Mouse (Mus musculus): ENCODE results near the gene Lce1a2. TPM values are rescaled to one million over a fixed set of nuclear protein-coding genes. Genes with fewer than 3 reads are reported as not detected.

The Lce1a2 gene
- polyA plus RNA-seq, 1 experiment from 2014 or later = not detected

DNA sequence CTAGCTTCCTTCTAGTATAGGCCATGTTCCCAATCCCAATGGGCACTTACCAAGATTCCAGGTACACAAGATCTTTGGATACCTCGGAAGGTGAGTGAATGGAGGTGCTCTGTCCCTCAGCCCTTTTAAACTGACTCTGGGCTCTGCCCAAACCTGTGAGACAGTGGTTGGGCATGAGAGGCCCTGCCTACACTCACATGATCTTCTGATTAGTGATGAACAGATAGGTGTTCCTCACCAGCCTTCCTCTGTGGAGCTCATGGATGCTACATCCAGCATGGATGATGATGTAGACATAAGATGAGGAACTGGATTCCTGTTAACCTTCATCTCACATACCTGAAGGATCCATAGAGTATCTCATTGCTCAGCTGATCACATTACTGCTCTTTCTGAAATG lies 21.9 kb downstream of the Lce1a2 start, which contains the start of gene Lce1a1:
Gene Lce1a1, minus strand, starts transcription at position 101 of the 400 bp plus-strand sequence.
- Histone ChIP-seq H3K4me3 (ENCODE audit: low read depth, low read length) (no peak within 1 kb of the TSS), H3K4me1 (ENCODE audit: control insufficient read depth, insufficient read depth, low read length) (no peaks in the 10 kb centered on the region), H3K27ac (ENCODE audit: low read length) (no peak within 1 kb of the TSS), H3K4me2 (replicated peaks; ENCODE audit: low read depth, low read length) (no peak within 1 kb of the TSS), H3K9ac (replicated peaks; ENCODE audit: low read depth, low read length) (no peak within 1 kb of the TSS), H3K36me3 (ENCODE audit: control insufficient read depth, insufficient read depth, low read length) (no peaks in the 10 kb centered on the region), H3K9me3 (ENCODE audit: control insufficient read depth, low read depth, low read length) (no peaks in the 10 kb centered on the region), H3K27me3 (ENCODE audit: control insufficient read depth, insufficient read depth, low read length) (no peaks in the 10 kb centered on the region)
- no peak for ATAC-seq (ENCODE audit: insufficient number of reproducible peaks, insufficient read depth, low FRiP score, low read depth)
- WGBS = 81% methylated on average over 1 of the region's 1 CpGs

DNA sequence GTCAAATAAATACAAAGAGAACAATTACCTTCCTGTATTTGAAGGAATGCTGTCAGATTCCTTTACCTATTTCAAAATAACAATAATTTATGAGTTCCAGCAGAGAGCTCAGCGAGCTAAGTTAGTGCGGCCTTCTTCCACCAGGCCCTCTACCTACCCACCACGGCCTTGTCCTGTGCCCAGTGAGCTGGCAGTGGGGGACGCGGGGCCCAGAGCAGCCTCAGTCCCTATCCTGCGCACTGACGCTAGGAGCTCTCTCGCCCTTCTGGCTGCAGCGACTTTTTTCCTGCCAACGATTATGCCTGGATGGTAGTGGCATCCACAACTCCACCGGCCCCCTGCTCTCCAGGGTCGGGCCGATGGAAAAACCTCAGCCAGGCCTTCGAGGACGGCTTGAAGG lies 30.3 kb downstream of the Lce1a2 start:
- WGBS = 91% methylated on average over 15 of the region's 15 CpGs
- H3K9me3 ChIP-seq (ENCODE audit: control insufficient read depth, low read depth, low read length) = no peaks in the 10 kb centered on the region
- H3K4me2 ChIP-seq (replicated peaks; ENCODE audit: low read depth, low read length) = no peak overlapping the region
- ATAC-seq (ENCODE audit: insufficient number of reproducible peaks, insufficient read depth, low FRiP score, low read depth) = no peak
- no peak overlapping the region for H3K4me3 ChIP-seq (ENCODE audit: low read depth, low read length)
- no peaks in the 10 kb centered on the region for H3K36me3 ChIP-seq (ENCODE audit: control insufficient read depth, insufficient read depth, low read length)
- H3K27ac ChIP-seq (ENCODE audit: low read length) = no peak overlapping the region
- H3K9ac ChIP-seq (replicated peaks; ENCODE audit: low read depth, low read length) = no peak overlapping the region
- H3K27me3 ChIP-seq (ENCODE audit: control insufficient read depth, insufficient read depth, low read length) = no peaks in the 10 kb centered on the region
- H3K4me1 ChIP-seq (ENCODE audit: control insufficient read depth, insufficient read depth, low read length) = no peaks in the 10 kb centered on the region

DNA sequence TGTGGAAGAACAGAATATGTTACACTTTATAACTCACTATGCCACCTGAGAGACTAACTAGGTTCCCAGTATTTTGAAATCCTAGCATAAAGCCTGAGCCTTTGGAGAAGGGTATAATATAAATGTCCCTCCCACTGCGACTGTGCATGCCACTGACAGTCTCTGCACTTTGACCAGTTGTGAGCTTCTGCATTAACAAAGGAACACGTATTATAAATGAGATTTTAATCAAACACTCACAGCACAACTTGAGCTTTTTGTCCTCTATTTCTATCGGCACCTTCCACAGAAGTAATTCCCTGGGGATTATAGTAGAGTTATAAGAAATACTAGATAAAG lies 31.5 kb downstream of the Lce1a2 start:
- Histone ChIP-seq H3K4me3 (ENCODE audit: low read depth, low read length) (no peak overlapping the region), H3K4me2 (replicated peaks; ENCODE audit: low read depth, low read length) (no peak overlapping the region), H3K36me3 (ENCODE audit: control insufficient read depth, insufficient read depth, low read length) (no peaks in the 10 kb centered on the region), H3K4me1 (ENCODE audit: control insufficient read depth, insufficient read depth, low read length) (no peaks in the 10 kb centered on the region), H3K27me3 (ENCODE audit: control insufficient read depth, insufficient read depth, low read length) (no peaks in the 10 kb centered on the region), H3K9ac (replicated peaks; ENCODE audit: low read depth, low read length) (no peak overlapping the region), H3K27ac (ENCODE audit: low read length) (no peak overlapping the region), H3K9me3 (ENCODE audit: control insufficient read depth, low read depth, low read length) (no peaks in the 10 kb centered on the region)
- WGBS = 68% methylated on average over 3 of the region's 3 CpGs
- ATAC-seq (ENCODE audit: insufficient number of reproducible peaks, insufficient read depth, low FRiP score, low read depth) = no peak

DNA sequence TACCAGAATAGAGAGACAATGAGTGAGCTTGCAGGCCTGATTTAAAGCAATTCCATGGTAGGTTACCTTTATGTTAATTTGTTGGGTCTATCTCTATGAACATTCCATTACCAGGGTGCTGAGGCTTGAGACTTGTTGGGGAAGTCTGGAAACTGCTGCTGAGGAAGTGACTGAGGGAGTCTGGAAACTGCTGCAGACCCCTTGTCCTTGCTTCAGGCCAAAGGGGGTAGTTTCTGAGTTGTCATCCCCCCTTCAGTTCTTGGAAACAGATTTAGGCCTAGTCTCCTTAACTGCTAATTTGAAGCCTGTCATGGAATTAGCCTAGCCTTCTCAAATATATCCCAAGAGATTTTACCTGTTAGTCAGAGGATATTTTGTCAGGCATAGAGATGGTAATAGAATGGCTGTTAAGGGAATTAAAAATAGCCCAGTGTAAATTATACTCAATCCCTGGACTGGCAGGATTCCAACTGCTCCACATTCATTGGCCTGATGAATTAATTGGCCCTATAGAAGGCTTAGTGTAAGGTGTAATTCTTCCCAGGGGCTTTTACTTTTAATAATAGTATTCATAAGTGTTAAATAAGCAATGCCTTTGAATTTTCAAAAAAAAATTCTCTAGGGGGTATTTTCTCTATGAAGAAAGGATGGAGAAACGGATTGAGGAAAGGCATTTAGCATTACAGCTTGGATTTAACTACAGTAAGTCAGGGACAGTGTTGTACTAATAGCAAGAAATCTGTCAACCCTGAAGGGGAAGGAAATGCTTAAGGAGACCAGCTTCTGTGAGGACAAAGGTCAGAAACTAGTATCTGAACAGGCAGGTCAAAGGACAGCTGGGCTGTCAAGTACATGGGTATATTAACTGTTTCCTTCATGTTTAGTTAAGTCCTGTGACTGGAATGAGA lies 32.1 kb downstream of the Lce1a2 start:
- Histone ChIP-seq H3K36me3 (ENCODE audit: control insufficient read depth, insufficient read depth, low read length) (no peaks in the 10 kb centered on the region), H3K9ac (replicated peaks; ENCODE audit: low read depth, low read length) (no peak overlapping the region), H3K4me1 (ENCODE audit: control insufficient read depth, insufficient read depth, low read length) (no peaks in the 10 kb centered on the region), H3K27me3 (ENCODE audit: control insufficient read depth, insufficient read depth, low read length) (no peaks in the 10 kb centered on the region), H3K4me3 (ENCODE audit: low read depth, low read length) (no peak overlapping the region), H3K9me3 (ENCODE audit: control insufficient read depth, low read depth, low read length) (no peaks in the 10 kb centered on the region), H3K4me2 (replicated peaks; ENCODE audit: low read depth, low read length) (no peak overlapping the region), H3K27ac (ENCODE audit: low read length) (no peak overlapping the region)
- ATAC-seq (ENCODE audit: insufficient number of reproducible peaks, insufficient read depth, low FRiP score, low read depth) = no peak
- 47% methylated on average over 1 of the region's 1 CpGs for WGBS

DNA sequence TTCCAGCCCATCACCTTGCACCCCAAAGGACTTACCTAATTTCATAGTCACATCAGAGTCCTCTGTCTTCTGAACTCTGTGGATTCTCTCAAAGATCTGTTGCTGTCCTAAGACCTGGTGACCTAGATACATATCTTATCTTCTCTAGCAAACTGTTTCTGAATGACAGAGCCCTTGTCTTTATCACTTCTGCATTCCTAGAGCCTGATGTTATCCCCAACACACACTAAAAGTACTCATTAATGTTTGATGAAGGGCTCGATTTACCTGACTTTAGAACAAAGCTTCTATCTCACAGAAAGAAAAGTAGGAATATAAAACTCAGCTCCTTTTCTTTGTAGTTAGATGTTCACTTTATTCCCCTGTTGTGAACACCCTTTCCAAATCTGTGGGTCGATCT lies 48.6 kb downstream of the Lce1a2 start, which contains the start of gene Lce6a:
Gene Lce6a, minus strand, starts transcription at position 101 of the 400 bp plus-strand sequence.
- no peaks in the 10 kb centered on the region for H3K9me3 ChIP-seq (ENCODE audit: control insufficient read depth, low read depth, low read length)
- H3K27ac ChIP-seq (ENCODE audit: low read length) = no peak within 1 kb of the TSS
- no peaks in the 10 kb centered on the region for H3K4me1 ChIP-seq (ENCODE audit: control insufficient read depth, insufficient read depth, low read length)
- 55% methylated on average over 2 of the region's 2 CpGs for WGBS
- no peak within 1 kb of the TSS for H3K4me2 ChIP-seq (replicated peaks; ENCODE audit: low read depth, low read length)
- H3K36me3 ChIP-seq (ENCODE audit: control insufficient read depth, insufficient read depth, low read length) = no peaks in the 10 kb centered on the region
- no peak within 1 kb of the TSS for H3K4me3 ChIP-seq (ENCODE audit: low read depth, low read length)
- no peak for ATAC-seq (ENCODE audit: insufficient number of reproducible peaks, insufficient read depth, low FRiP score, low read depth)
- no peak within 1 kb of the TSS for H3K9ac ChIP-seq (replicated peaks; ENCODE audit: low read depth, low read length)
- H3K27me3 ChIP-seq (ENCODE audit: control insufficient read depth, insufficient read depth, low read length) = no peaks in the 10 kb centered on the region

Other genes starting within 250 kb of the Lce1a2 start
- 5.8 and 7.5 TPM in 2 replicates for gene Gm9774, start 240.9 kb downstream of the Lce1a2 start, polyA plus RNA-seq (2014; fragmentation: Nextera tagmentation; extraction: Ambion mirVana)
- not detected in 2 replicates for gene Sprr2k, start 237.7 kb downstream of the Lce1a2 start, polyA plus RNA-seq (2014; fragmentation: Nextera tagmentation; extraction: Ambion mirVana)
- not detected in 2 replicates for gene Sprr1b, start 231.5 kb downstream of the Lce1a2 start, polyA plus RNA-seq (2014; fragmentation: Nextera tagmentation; extraction: Ambion mirVana)
- 0.20 and 0.97 TPM in 2 replicates for gene Sprr3, start 211.6 kb downstream of the Lce1a2 start, polyA plus RNA-seq (2014; fragmentation: Nextera tagmentation; extraction: Ambion mirVana)
- 26.0 and 31.7 TPM in 2 replicates for gene Sprr1a, start 184.4 kb downstream of the Lce1a2 start, polyA plus RNA-seq (2014; fragmentation: Nextera tagmentation; extraction: Ambion mirVana)
- not detected in 2 replicates for gene Sprr4, start 169.8 kb downstream of the Lce1a2 start, polyA plus RNA-seq (2014; fragmentation: Nextera tagmentation; extraction: Ambion mirVana)
- gene 2310046K23Rik, start 135.8 kb downstream of the Lce1a2 start, polyA plus RNA-seq (2014; fragmentation: Nextera tagmentation; extraction: Ambion mirVana) = not detected in 2 replicates
- 0.25 and 0.52 TPM in 2 replicates for gene Ivl, start 96.6 kb downstream of the Lce1a2 start, polyA plus RNA-seq (2014; fragmentation: Nextera tagmentation; extraction: Ambion mirVana)
- gene Smcp, start 81.3 kb downstream of the Lce1a2 start, polyA plus RNA-seq (2014; fragmentation: Nextera tagmentation; extraction: Ambion mirVana) = not detected in 2 replicates
- not detected in 2 replicates for gene 2210017I01Rik, start 62.8 kb downstream of the Lce1a2 start, polyA plus RNA-seq (2014; fragmentation: Nextera tagmentation; extraction: Ambion mirVana)
- not detected in 2 replicates for gene Lce6a, start 48.7 kb downstream of the Lce1a2 start, polyA plus RNA-seq (2014; fragmentation: Nextera tagmentation; extraction: Ambion mirVana)
- not detected in 2 replicates for gene Lce1a1, start 22.0 kb downstream of the Lce1a2 start, polyA plus RNA-seq (2014; fragmentation: Nextera tagmentation; extraction: Ambion mirVana)
- gene Lce1b, start 13.4 kb downstream of the Lce1a2 start, polyA plus RNA-seq (2014; fragmentation: Nextera tagmentation; extraction: Ambion mirVana) = not detected in 2 replicates
- gene Lce1c, start 8.9 kb upstream of the Lce1a2 start, polyA plus RNA-seq (2014; fragmentation: Nextera tagmentation; extraction: Ambion mirVana) = not detected in 2 replicates
- gene Lce1d, start 16.9 kb upstream of the Lce1a2 start, polyA plus RNA-seq (2014; fragmentation: Nextera tagmentation; extraction: Ambion mirVana) = not detected in 2 replicates
- gene Lce1e, start 38.8 kb upstream of the Lce1a2 start, polyA plus RNA-seq (2014; fragmentation: Nextera tagmentation; extraction: Ambion mirVana) = not detected in 2 replicates
- gene Lce1f, start 50.0 kb upstream of the Lce1a2 start, polyA plus RNA-seq (2014; fragmentation: Nextera tagmentation; extraction: Ambion mirVana) = not detected in 2 replicates
- not detected in 2 replicates for gene Gm38119, start 68.8 kb upstream of the Lce1a2 start, polyA plus RNA-seq (2014; fragmentation: Nextera tagmentation; extraction: Ambion mirVana)
- not detected in 2 replicates for gene Lce1g, start 82.0 kb upstream of the Lce1a2 start, polyA plus RNA-seq (2014; fragmentation: Nextera tagmentation; extraction: Ambion mirVana)
- gene Lce1h, start 94.8 kb upstream of the Lce1a2 start, polyA plus RNA-seq (2014; fragmentation: Nextera tagmentation; extraction: Ambion mirVana) = not detected in 2 replicates
- gene Lce1i, start 108.6 kb upstream of the Lce1a2 start, polyA plus RNA-seq (2014; fragmentation: Nextera tagmentation; extraction: Ambion mirVana) = not detected in 2 replicates
- gene Lce1j, start 120.2 kb upstream of the Lce1a2 start, polyA plus RNA-seq (2014; fragmentation: Nextera tagmentation; extraction: Ambion mirVana) = not detected in 2 replicates
- gene Lce1k, start 137.6 kb upstream of the Lce1a2 start, polyA plus RNA-seq (2014; fragmentation: Nextera tagmentation; extraction: Ambion mirVana) = not detected in 2 replicates
- gene Kprp, start 156.9 kb upstream of the Lce1a2 start, polyA plus RNA-seq (2014; fragmentation: Nextera tagmentation; extraction: Ambion mirVana) = 0.15 TPM in 1 of 2 replicates, not detected in the other
- not detected in 2 replicates for gene Lce1l, start 181.0 kb upstream of the Lce1a2 start, polyA plus RNA-seq (2014; fragmentation: Nextera tagmentation; extraction: Ambion mirVana)
- gene 2310050C09Rik, start 199.9 kb upstream of the Lce1a2 start, polyA plus RNA-seq (2014; fragmentation: Nextera tagmentation; extraction: Ambion mirVana) = not detected in 2 replicates

Data from stomach, embryonic 14.5 days (tissue).